Comparison of ENCODE assay signal across 29 mouse cellular contexts in the genomic region with DNA sequence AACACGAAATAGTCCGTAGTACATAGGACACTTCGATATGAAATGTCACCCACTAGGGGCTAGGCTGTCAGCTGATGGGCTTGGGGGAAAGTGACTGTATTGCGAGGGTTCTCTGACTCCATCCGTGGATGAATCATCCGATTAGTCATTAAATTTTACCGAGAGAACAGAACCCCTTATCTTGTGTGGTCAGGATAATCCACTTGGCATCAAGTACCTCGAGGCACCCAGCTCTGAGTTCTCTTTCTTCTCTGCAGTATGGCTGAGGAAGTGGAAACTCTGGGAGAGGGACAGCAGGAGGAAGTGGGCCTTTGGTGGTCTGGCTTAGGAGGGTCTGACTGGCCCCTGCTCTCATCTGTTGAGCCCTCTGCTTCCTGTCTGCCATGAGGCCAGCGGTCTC.
DNase-seq lines count a peak whose midpoint lies in the region; ATAC-seq and TF ChIP-seq lines count a peak whose summit lies in the region.
"Had no signal": no experiment of that assay in that cellular context is flagged by ENCODE, and none has a peak within 500 bp of the region (broad histone marks: within the 10 kb centered on the region; RNA-seq: fewer than 3 reads in every experiment).

No protein-coding gene starts in this region.

- no peaks in the 10 kb centered on the region for H3K36me3 ChIP-seq in midbrain, embryonic 14.5 days (ENCODE audit: control insufficient read depth, insufficient read depth, low read length)
- H3K36me3 ChIP-seq in midbrain, embryonic 11.5 days (ENCODE audit: control insufficient read depth, insufficient read depth, low read length): no peaks in the 10 kb centered on the region
- no peaks in the 10 kb centered on the region for H3K36me3 ChIP-seq in myocyte (ENCODE audit: control insufficient read depth, insufficient read depth)
- H3K36me3 ChIP-seq: forebrain, embryonic 12.5 days; G1E; heart, embryonic 12.5 days; hindbrain, embryonic 15.5 days; kidney, embryonic 15.5 days; liver, embryonic 12.5 days; neural tube, embryonic 13.5 days had no signal

- 60% methylated on average over 9 of the region's 9 CpGs for WGBS in midbrain, embryonic 14.5 days
- 81% methylated on average over 9 of the region's 9 CpGs for WGBS in midbrain, embryonic 11.5 days
- WGBS in cerebellum, adult 2 months: 84% methylated on average over 9 of the region's 9 CpGs

- peak overlapping the region; percentile 37; the same call in 1 of the 2 replicates for H3K27ac ChIP-seq in midbrain, embryonic 14.5 days (replicated peaks; ENCODE audit: low read depth, low read length)
- no peak overlapping the region for H3K27ac ChIP-seq in midbrain, embryonic 11.5 days (ENCODE audit: low read depth, low read length)
- no peak overlapping the region for H3K27ac ChIP-seq in cerebellum, adult 2 months (ENCODE audit: insufficient read depth, low read length)
- H3K27ac ChIP-seq: forebrain, embryonic 12.5 days; hindbrain, embryonic 15.5 days; kidney, embryonic 15.5 days; liver, embryonic 12.5 days; neural tube, embryonic 13.5 days had no signal

- ATAC-seq in midbrain, embryonic 14.5 days (ENCODE audit: low FRiP score, low TSS enrichment): no peak
- ATAC-seq in midbrain, embryonic 11.5 days (ENCODE audit: low FRiP score): no peak
- peak; percentile 99 for ATAC-seq in granulocyte monocyte progenitor cell, adult 5-6 weeks (replicated peaks; ENCODE audit: poor library complexity, severe bottlenecking)
- ATAC-seq in inflammation-experienced regulatory T-cells, adult 6 months: no peak
- ATAC-seq in CD4-positive, CD25-positive, alpha-beta regulatory T cell, adult 4 months: no peak
- ATAC-seq: forebrain, postnatal 0 days; liver, embryonic 12.5 days; liver, postnatal 0 days; midbrain, embryonic 16.5 days had no signal

- TF ChIP-seq POLR2A in myocyte (IDR thresholded peaks at IDR 0.05; ENCODE audit: insufficient read length, low read depth): no peak
- no peak for TF ChIP-seq POLR2A in cerebellum, adult 2 months (IDR thresholded peaks at IDR 0.05; ENCODE audit: borderline replicate concordance, insufficient read depth, low read length)

- peak; percentile 27 for DNase-seq in midbrain, embryonic 14.5 days
- no peak for DNase-seq in midbrain, embryonic 11.5 days (ENCODE audit: low spot score, missing footprints)
- peak; percentile 8 for DNase-seq in MN1 (ENCODE audit: low spot score)
- DNase-seq in cerebellum, adult 2 months: no peak
- DNase-seq: adrenal gland, postnatal 10 days; B cell, adult 2 months; cerebellum, adult 9-11 months; gastrocnemius, postnatal 14 days; heart, adult 18-20 months; heart, postnatal 4 days; kidney, adult 18-20 months; kidney, postnatal 36 days; left cerebral cortex, postnatal 4 days; liver, postnatal 0 days; lung, postnatal 36 days had no signal

- no peaks in the 10 kb centered on the region for H3K27me3 ChIP-seq in midbrain, embryonic 14.5 days (ENCODE audit: control insufficient read depth, insufficient read depth, low read length)
- H3K27me3 ChIP-seq in midbrain, embryonic 11.5 days (ENCODE audit: control insufficient read depth, insufficient read depth, low read length): no peaks in the 10 kb centered on the region
- H3K27me3 ChIP-seq in myocyte (ENCODE audit: control insufficient read depth, insufficient read depth, insufficient read length): no peaks in the 10 kb centered on the region
- H3K27me3 ChIP-seq in cerebellum, adult 2 months (ENCODE audit: control insufficient read depth, insufficient read depth, low read length): no peaks in the 10 kb centered on the region
- H3K27me3 ChIP-seq: forebrain, embryonic 12.5 days; heart, embryonic 12.5 days; hindbrain, embryonic 15.5 days; kidney, embryonic 15.5 days; liver, embryonic 12.5 days; neural tube, embryonic 13.5 days had no signal

- TF ChIP-seq CTCF in cerebellum, adult 2 months (IDR thresholded peaks at IDR 0.05; ENCODE audit: borderline replicate concordance, insufficient read depth, low read depth, low read length): no peak

- no peak overlapping the region for H3K9ac ChIP-seq in midbrain, embryonic 14.5 days (replicated peaks; ENCODE audit: low read length)
- H3K9ac ChIP-seq in midbrain, embryonic 11.5 days (ENCODE audit: low read length): no peak overlapping the region
- H3K9ac ChIP-seq: forebrain, embryonic 12.5 days; forebrain, postnatal 0 days; heart, embryonic 12.5 days; hindbrain, embryonic 15.5 days; kidney, embryonic 15.5 days; liver, embryonic 12.5 days; liver, postnatal 0 days; neural tube, embryonic 13.5 days had no signal

- no peaks in the 10 kb centered on the region for H3K9me3 ChIP-seq in midbrain, embryonic 14.5 days (ENCODE audit: control insufficient read depth, low read length)
- no peaks in the 10 kb centered on the region for H3K9me3 ChIP-seq in midbrain, embryonic 11.5 days (ENCODE audit: control insufficient read depth, low read length)
- H3K9me3 ChIP-seq: forebrain, embryonic 12.5 days; hindbrain, embryonic 15.5 days; kidney, embryonic 15.5 days; neural tube, embryonic 13.5 days had no signal

- no peak overlapping the region for H3K4me3 ChIP-seq in midbrain, embryonic 14.5 days (replicated peaks; ENCODE audit: low read depth, low read length)
- H3K4me3 ChIP-seq in midbrain, embryonic 11.5 days (ENCODE audit: low read depth, low read length): no peak overlapping the region
- no peak overlapping the region for H3K4me3 ChIP-seq in myocyte
- H3K4me3 ChIP-seq in cerebellum, adult 2 months (replicated peaks; ENCODE audit: insufficient read depth, low read depth, low read length): no peak overlapping the region
- H3K4me3 ChIP-seq: erythroblast, embryonic 14.5 days; forebrain, embryonic 12.5 days; heart, embryonic 12.5 days; hindbrain, embryonic 15.5 days; kidney, embryonic 15.5 days; liver, embryonic 12.5 days; neural tube, embryonic 13.5 days had no signal

- H3ac ChIP-seq in myocyte (ENCODE audit: control insufficient read depth, insufficient read length): no peak overlapping the region

- H3K4me1 ChIP-seq in midbrain, embryonic 14.5 days (ENCODE audit: control insufficient read depth, insufficient read depth, low read length): no peaks in the 10 kb centered on the region
- H3K4me1 ChIP-seq in midbrain, embryonic 11.5 days (ENCODE audit: control insufficient read depth, insufficient read depth, low read length): no peaks in the 10 kb centered on the region
- no peaks in the 10 kb centered on the region for H3K4me1 ChIP-seq in cerebellum, adult 2 months (ENCODE audit: control insufficient read depth, insufficient read depth, low read length)
- H3K4me1 ChIP-seq: forebrain, embryonic 12.5 days; hindbrain, embryonic 15.5 days; liver, embryonic 12.5 days; neural tube, embryonic 13.5 days had no signal

- H3K79me2 ChIP-seq in myocyte (ENCODE audit: control insufficient read depth, insufficient read depth): no peaks in the 10 kb centered on the region

- no peak overlapping the region for H3K4me2 ChIP-seq in midbrain, embryonic 14.5 days (ENCODE audit: low read length)
- no peak overlapping the region for H3K4me2 ChIP-seq in midbrain, embryonic 11.5 days
- peak overlapping the region; percentile 73 for H3K4me2 ChIP-seq in myocyte (ENCODE audit: low read depth)
- H3K4me2 ChIP-seq: forebrain, embryonic 12.5 days; heart, embryonic 12.5 days; hindbrain, embryonic 15.5 days; kidney, embryonic 15.5 days; liver, embryonic 12.5 days; neural tube, embryonic 13.5 days had no signal

TF ChIP-seq in myocyte, 11 proteins besides CTCF, POLR2A, EP300 and RAD21:
- no peak for TF ChIP-seq MAX (IDR thresholded peaks at IDR 0.05; ENCODE audit: low read depth)
- 0 out of 2 replicates have a peak, but pooled peaks have one; percentile 24 for TF ChIP-seq CEBPB (IDR thresholded peaks at IDR 0.05; ENCODE audit: insufficient read depth, poor library complexity, severe bottlenecking)
- no peak for TF ChIP-seq MYOD1 (IDR thresholded peaks at IDR 0.05; ENCODE audit: control insufficient read depth in 1 of 3, insufficient read length in 2 of 3, low read depth in 2 of 3)
- no peak for TF ChIP-seq MYOG (IDR thresholded peaks at IDR 0.05; ENCODE audit: control insufficient read depth in 1 of 3, insufficient read depth in 1 of 3, insufficient read length in 2 of 3, low read depth in 2 of 3)
- TF ChIP-seq TCF3 (IDR thresholded peaks at IDR 0.05; ENCODE audit: insufficient read length, low read depth): no peak
- no peak for TF ChIP-seq TCF12 (IDR thresholded peaks at IDR 0.05; ENCODE audit: insufficient read depth, poor library complexity, severe bottlenecking)
- peak; percentile 49 for TF ChIP-seq USF1 (IDR thresholded peaks at IDR 0.05; ENCODE audit: low read depth)
- TF ChIP-seq REST (IDR thresholded peaks at IDR 0.05; ENCODE audit: insufficient read depth, insufficient read length): no peak
- TF ChIP-seq POLR2AphosphoS2 (IDR thresholded peaks at IDR 0.05; ENCODE audit: insufficient read length, low read depth): no peak
- no peak for TF ChIP-seq SRF (IDR thresholded peaks at IDR 0.05; ENCODE audit: control insufficient read depth, insufficient read length, low read depth)
- no peak for TF ChIP-seq E2F4 (IDR thresholded peaks at IDR 0.05; ENCODE audit: insufficient read depth)

Comparison
In these comparisons a context has a peak if more than half of its experiments do, and no peak if none do; other contexts are left out.
1. DNase-seq: peak in midbrain, embryonic 14.5 days (single experiment) and MN1 (single experiment); none in midbrain, embryonic 11.5 days (single experiment) and cerebellum, adult 2 months (0 of 2).